Mouse (Mus musculus) lung, embryonic 16.5 days (tissue): ENCODE measurements around the gene Rhov. TPM values are rescaled to one million over a fixed set of nuclear protein-coding genes. Genes with fewer than 3 reads are reported as not detected.

Experiments used
- ATAC-seq: fragments of 200-750 bp; cut with Nextera tagmentation; 2 replicates; pipeline ENCODE4 v1.8.0; 2017; ENCODE audit warnings: low read depth, mild to moderate bottlenecking, moderate library complexity
- H3K27ac ChIP-seq: fragments of 300-500 bp; sonication (generic); 2 replicates; pipeline ENCODE4 v1.5.1; 2014; ENCODE audit warnings: mild to moderate bottlenecking, control low read depth, low read length
- H3K27me3 ChIP-seq: fragments of 300-500 bp; sonication (generic); 2 replicates; pipeline ENCODE4 v1.6.1; 2014; ENCODE audit warnings: low read depth, low read length, mixed read lengths; ENCODE audit not compliant: control insufficient read depth, insufficient read depth
- H3K36me3 ChIP-seq: fragments of 300-500 bp; sonication (generic); 2 replicates; pipeline ENCODE4 v1.6.1; 2014; ENCODE audit warnings: low read length; ENCODE audit not compliant: control insufficient read depth, insufficient read depth
- H3K4me1 ChIP-seq: fragments of 300-500 bp; sonication (generic); replicated peaks from 2 replicates; pipeline ENCODE4 v1.6.1; 2014; ENCODE audit warnings: low read length, mixed read lengths; ENCODE audit not compliant: control insufficient read depth, insufficient read depth
- H3K4me2 ChIP-seq: fragments of 300-500 bp; sonication (generic); 2 replicates; pipeline ENCODE4 v1.6.1; 2014; ENCODE audit warnings: low read depth, low read length, control low read depth
- H3K4me3 ChIP-seq: fragments of 300-500 bp; sonication (generic); 2 replicates; pipeline ENCODE4 v1.5.1; 2014; ENCODE audit warnings: mild to moderate bottlenecking, low read length, control low read depth
- H3K9ac ChIP-seq: fragments of 300-500 bp; sonication (generic); 2 replicates; pipeline ENCODE4 v1.6.1; 2014; ENCODE audit warnings: low read length, control low read depth
- H3K9me3 ChIP-seq: fragments of 300-500 bp; sonication (generic); 2 replicates; pipeline ENCODE4 v1.6.1; 2016; ENCODE audit warnings: low read length; ENCODE audit not compliant: control insufficient read depth
- WGBS: fragments of 180-500 bp; shearing (Covaris S2); extraction: QIAGEN DNeasy Blood & Tissue Kit; methylation state at CpG from one replicate; pipeline ENCODE4 v1.1.7; 2014; 5-methylcytosine and 5-hydroxymethylcytosine counted together
- polyA plus RNA-seq: library from polyadenylated mRNA; unstranded; fragments of >200 nt; fragmentation: Nextera tagmentation; extraction: Ambion mirVana; gene quantifications from 2 replicates; pipeline ENCODE4 v1.2.1, GENCODE M21; 2015

Gene Rhov
- polyA plus RNA-seq, 1 experiment from 2014 or later = 1.3 TPM

GRCm38 (mm10) chr2:119293776-119294390, 22.8 kb upstream of the Rhov start:
- Histone ChIP-seq H3K9me3 (no peaks in the 10 kb centered on the region), H3K4me2 (no peak overlapping the region), H3K4me3 (no peak overlapping the region), H3K4me1 (peaks cover 8% of the 10 kb centered on the region), H3K27ac (no peak overlapping the region), H3K9ac (no peak overlapping the region), H3K27me3 (no peaks in the 10 kb centered on the region), H3K36me3 (peaks cover 41% of the 10 kb centered on the region)
- no peak for ATAC-seq
- WGBS = 90% methylated on average over 34 of the region's 34 CpGs

DNA sequence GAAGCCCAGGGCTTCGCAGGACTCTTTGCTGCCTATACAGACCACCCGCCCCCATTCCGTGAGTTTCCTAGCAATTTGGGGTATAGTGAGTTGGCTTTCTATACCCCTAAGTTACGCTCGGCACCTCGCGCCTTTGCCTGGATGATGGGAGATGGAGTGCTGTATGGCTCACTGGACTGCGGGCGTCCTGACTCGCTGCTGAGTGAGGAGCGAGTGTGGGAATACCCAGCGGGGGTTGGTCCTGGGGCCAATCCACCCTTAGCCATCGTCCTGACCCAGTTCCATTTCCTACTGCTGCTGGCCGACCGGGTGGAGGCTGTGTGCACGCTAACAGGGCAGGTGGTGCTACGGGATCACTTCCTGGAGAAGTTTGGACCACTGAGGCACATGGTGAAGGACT, 22.2 kb upstream of the Rhov start:
- Histone ChIP-seq H3K36me3 (peaks cover 41% of the 10 kb centered on the region), H3K9me3 (no peaks in the 10 kb centered on the region), H3K4me2 (no peak overlapping the region), H3K4me1 (peaks cover 8% of the 10 kb centered on the region), H3K27ac (no peak overlapping the region), H3K4me3 (no peak overlapping the region), H3K27me3 (no peaks in the 10 kb centered on the region), H3K9ac (no peak overlapping the region)
- no peak for ATAC-seq
- WGBS = 91% methylated on average over 17 of the region's 17 CpGs

GRCm38 (mm10) chr2:119292852-119293251, 21.8 kb upstream of the Rhov start:
- H3K9me3 ChIP-seq = no peaks in the 10 kb centered on the region
- H3K4me3 ChIP-seq = no peak overlapping the region
- H3K36me3 ChIP-seq = peaks cover 37% of the 10 kb centered on the region
- WGBS = 91% methylated on average over 17 of the region's 17 CpGs
- no peaks in the 10 kb centered on the region for H3K27me3 ChIP-seq
- H3K27ac ChIP-seq = no peak overlapping the region
- no peak overlapping the region for H3K9ac ChIP-seq
- peaks cover 12% of the 10 kb centered on the region for H3K4me1 ChIP-seq
- no peak overlapping the region for H3K4me2 ChIP-seq
- ATAC-seq = no peak

- no peak overlapping the region for H3K27ac ChIP-seq
- no peak overlapping the region for H3K4me3 ChIP-seq
- no peak overlapping the region for H3K4me2 ChIP-seq
- H3K9ac ChIP-seq = no peak overlapping the region
- WGBS = 89% methylated on average over 5 of the region's 5 CpGs
- H3K4me1 ChIP-seq = peaks cover 12% of the 10 kb centered on the region
- peaks cover 32% of the 10 kb centered on the region for H3K36me3 ChIP-seq
- H3K27me3 ChIP-seq = no peaks in the 10 kb centered on the region
- H3K9me3 ChIP-seq = no peaks in the 10 kb centered on the region
- no peak for ATAC-seq
These were observed 21.2 kb upstream of the Rhov start for GRCm38 (mm10) chr2:119292281-119292680.

DNA sequence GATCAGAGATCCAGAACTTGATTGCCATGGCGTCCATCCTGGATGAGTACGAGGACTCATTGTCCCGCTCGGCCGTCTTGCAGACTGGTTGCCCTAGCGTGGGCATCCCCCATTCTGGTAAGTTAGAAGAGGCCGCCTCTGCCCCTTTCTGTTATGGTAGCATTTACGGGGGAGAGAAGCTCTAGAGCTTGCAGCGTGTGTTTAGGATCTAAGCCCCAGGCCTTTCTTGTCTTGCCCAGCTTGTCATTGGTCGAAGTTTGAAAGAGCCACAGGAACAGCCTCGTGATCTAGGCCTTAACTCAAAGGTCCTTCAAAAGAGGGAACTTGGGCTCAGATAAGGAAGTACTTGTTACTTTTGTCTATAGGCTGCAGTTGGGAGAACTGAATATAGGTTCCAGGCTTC, 17.9 kb upstream of the Rhov start:
- peak overlapping the region; percentile 14; the same call in 1 of the 2 replicates for H3K27ac ChIP-seq
- no peaks in the 10 kb centered on the region for H3K27me3 ChIP-seq
- peaks cover 12% of the 10 kb centered on the region for H3K4me1 ChIP-seq
- H3K36me3 ChIP-seq = peaks cover 13% of the 10 kb centered on the region
- peak overlapping the region; percentile 88 for H3K4me2 ChIP-seq
- under 1% methylated on average over 11 of the region's 11 CpGs for WGBS
- peak; percentile 23 for ATAC-seq
- peak overlapping the region; percentile 84 for H3K9ac ChIP-seq
- peak overlapping the region; percentile 65 for H3K4me3 ChIP-seq
- no peaks in the 10 kb centered on the region for H3K9me3 ChIP-seq

GRCm38 (mm10) chr2:119288270-119288882, 17.3 kb upstream of the Rhov start, which contains the start of gene Vps18:
Gene Vps18, plus strand, starts transcription at chr2:119288740.
- Histone ChIP-seq H3K27ac (peak within 1 kb of the TSS; percentile 14; the same call in 1 of the 2 replicates), H3K4me3 (peak within 1 kb of the TSS; percentile 65), H3K9ac (peak within 1 kb of the TSS; percentile 84), H3K27me3 (no peaks in the 10 kb centered on the region), H3K4me1 (peaks cover 12% of the 10 kb centered on the region), H3K4me2 (peak within 1 kb of the TSS; percentile 88), H3K36me3 (peaks cover 7% of the 10 kb centered on the region), H3K9me3 (no peaks in the 10 kb centered on the region)
- ATAC-seq = peak; percentile 97
- under 1% methylated on average over 31 of the region's 31 CpGs for WGBS

DNA sequence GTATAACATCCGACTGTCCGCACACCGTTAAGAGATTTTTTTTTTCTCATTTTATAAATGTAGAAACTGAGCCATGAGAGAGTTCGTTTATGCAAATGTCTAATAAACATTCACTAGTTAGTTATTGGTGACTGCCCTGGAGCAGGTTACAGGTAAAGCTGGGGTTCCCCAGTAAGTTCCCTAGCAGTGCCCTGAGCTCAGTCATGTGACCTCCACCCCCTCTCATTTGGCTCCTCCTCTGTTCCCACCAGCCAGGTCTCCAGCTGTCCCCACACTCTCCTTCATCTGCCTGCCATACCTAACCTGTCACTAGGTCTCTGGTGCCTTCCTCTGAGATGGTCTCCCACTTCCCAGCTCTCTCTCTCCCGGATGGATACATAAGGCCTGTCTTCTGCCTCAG, 16.3 kb upstream of the Rhov start:
- peaks cover 12% of the 10 kb centered on the region for H3K4me1 ChIP-seq
- H3K4me3 ChIP-seq = no peak overlapping the region
- H3K9ac ChIP-seq = no peak overlapping the region
- no peak overlapping the region for H3K27ac ChIP-seq
- H3K9me3 ChIP-seq = no peaks in the 10 kb centered on the region
- H3K27me3 ChIP-seq = no peaks in the 10 kb centered on the region
- H3K36me3 ChIP-seq = peaks cover 2% of the 10 kb centered on the region; the same call in 1 of the 2 replicates
- H3K4me2 ChIP-seq = no peak overlapping the region
- no peak for ATAC-seq
- WGBS = 90% methylated on average over 5 of the region's 5 CpGs

DNA sequence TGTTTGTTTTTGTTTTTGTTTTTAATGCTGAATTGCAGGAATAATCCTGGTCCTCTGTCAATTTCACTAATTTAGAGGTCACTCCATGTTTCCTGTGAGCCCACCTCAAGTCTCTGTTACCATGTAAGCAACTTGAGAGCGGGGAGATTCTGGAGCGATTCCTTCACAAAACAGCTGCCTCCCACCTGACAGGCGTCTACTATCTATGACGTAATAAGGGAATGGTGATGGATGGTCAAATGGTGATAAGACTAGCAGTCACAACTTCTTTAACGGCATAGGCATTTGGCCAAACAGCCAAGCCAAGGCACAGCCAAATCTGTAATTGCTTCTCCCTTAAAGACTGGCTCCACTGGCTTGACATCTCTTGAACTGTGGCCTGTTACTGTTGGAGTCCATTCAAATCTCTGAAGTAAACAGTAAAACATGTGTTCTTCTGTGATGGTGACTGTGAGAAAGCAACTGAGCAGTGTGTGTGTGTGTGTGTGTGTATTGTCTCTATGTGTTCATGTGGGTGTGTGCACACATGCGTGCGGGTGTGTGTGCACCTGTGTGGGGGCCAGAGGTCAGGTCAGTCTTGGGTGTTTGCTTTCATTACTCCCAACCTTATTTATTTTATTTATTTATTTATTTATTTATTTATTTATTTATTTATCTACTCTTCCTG, 11.0 kb upstream of the Rhov start:
- H3K4me3 ChIP-seq = no peak overlapping the region
- no peaks in the 10 kb centered on the region for H3K27me3 ChIP-seq
- ATAC-seq = peak; percentile 78
- H3K27ac ChIP-seq = no peak overlapping the region
- H3K9ac ChIP-seq = no peak overlapping the region
- no peak overlapping the region for H3K4me2 ChIP-seq
- no peaks in the 10 kb centered on the region for H3K4me1 ChIP-seq
- 50% methylated on average over 7 of the region's 7 CpGs for WGBS
- no peaks in the 10 kb centered on the region for H3K9me3 ChIP-seq
- H3K36me3 ChIP-seq = no peaks in the 10 kb centered on the region

- no peaks in the 10 kb centered on the region for H3K36me3 ChIP-seq
- H3K4me1 ChIP-seq = no peaks in the 10 kb centered on the region
- H3K4me3 ChIP-seq = no peak overlapping the region
- 91% methylated on average over 23 of the region's 23 CpGs for WGBS
- H3K4me2 ChIP-seq = no peak overlapping the region
- no peaks in the 10 kb centered on the region for H3K9me3 ChIP-seq
- H3K27ac ChIP-seq = no peak overlapping the region
- no peak overlapping the region for H3K9ac ChIP-seq
- H3K27me3 ChIP-seq = no peaks in the 10 kb centered on the region
- no peak for ATAC-seq
These were observed 6.7 kb upstream of the Rhov start for GRCm38 (mm10) chr2:119277810-119278209.
